Mouse (Mus musculus): ENCODE results near the gene Tjp1.

- TF ChIP-seq CTCF (IDR thresholded peaks at IDR 0.05; ENCODE audit: extremely low read depth, insufficient read depth, low read length) (no peak), POLR2A (IDR thresholded peaks at IDR 0.05; ENCODE audit: extremely low read depth, insufficient read depth, low read length) (no peak)
Observed at GRCm38 (mm10) chr7:65375176-65375575, 152.4 kb downstream of the Tjp1 start.
